Mouse (Mus musculus) urinary bladder, adult 2 months (tissue): Measurements from ENCODE around the gene Fars2. TPM values are rescaled to one million over a fixed set of nuclear protein-coding genes. Genes with fewer than 3 reads are reported as not detected.
"Not testable (repeated sequence)": the region's sequence is repeated elsewhere in the genome, so short reads cannot be mapped to it uniquely, and the experiment has no call there.

ENCODE experiments used
- DNase-seq: peaks from one replicate; pipeline ENCODE4 v3.0.0; 2022; ENCODE audit warnings: low spot score
- polyA plus RNA-seq: library from polyadenylated mRNA; depleted of rRNA; stranded (reverse); fragments of >200 nt; gene quantifications from 2 replicates; pipeline ENCODE4 v1.2.3, GENCODE M21; 2012

Fars2 gene
- polyA plus RNA-seq, 1 experiment: 34.8 TPM

DNA sequence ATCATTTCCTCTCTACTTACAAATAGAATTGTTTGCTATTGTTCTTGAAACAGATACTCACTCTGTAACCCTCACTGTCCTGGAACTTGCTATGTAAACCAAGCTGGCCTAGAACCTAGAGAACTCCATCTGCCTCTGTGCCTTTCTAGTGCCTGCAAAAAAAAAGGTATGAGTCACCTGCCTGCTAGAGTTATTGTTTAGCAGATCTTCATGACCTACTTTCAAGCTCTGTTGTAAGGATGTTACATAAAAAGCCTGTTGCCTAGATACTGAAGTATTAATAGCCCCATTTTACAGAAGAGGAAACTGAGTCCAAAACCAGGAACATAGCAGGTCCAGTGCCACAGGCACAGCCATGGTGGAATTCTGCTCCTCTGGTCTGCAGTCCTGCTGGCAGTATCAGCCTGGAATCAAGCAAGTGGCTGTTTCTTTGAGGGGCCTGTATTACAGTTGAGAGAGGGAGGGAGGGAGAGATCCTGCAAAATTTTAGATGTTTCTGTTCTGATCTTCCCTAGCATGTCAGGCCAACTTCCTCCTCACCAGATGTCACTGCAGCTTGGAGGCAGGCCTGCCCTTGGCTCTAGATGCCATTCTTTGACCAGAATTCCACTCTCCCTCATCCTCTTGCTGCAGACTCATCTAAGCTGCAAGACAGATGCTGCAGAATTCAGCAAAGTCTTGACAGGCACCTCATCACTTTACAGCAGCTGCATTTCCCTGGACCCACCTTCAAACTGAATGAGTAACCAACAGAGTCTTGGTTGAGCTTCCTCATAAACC lies 250.7 kb downstream of the Fars2 start:
- no peak for DNase-seq

- no peak for DNase-seq
Measured at GRCm38 (mm10) chr13:36368799-36369198, 251.6 kb downstream of the Fars2 start.

DNA sequence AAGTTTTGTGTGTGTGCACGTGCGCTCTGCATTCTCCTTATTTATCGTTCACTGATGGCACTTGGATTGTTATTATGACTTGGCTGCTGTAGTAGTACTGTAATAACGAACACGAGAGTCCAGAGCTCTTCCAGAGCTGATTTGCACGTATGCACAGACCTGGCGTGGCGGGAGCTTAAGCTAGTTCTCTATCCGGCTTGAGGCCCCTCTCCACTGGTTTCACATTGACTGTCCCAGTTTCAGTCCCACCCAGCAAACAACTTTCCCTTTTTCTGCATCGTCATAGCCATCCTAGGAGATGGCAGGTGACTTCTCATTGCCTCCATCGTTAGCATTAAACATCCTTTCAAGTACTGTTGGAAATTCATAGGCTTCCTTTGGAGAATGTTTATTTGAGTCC lies 252.2 kb downstream of the Fars2 start:
- DNase-seq: no peak

DNA sequence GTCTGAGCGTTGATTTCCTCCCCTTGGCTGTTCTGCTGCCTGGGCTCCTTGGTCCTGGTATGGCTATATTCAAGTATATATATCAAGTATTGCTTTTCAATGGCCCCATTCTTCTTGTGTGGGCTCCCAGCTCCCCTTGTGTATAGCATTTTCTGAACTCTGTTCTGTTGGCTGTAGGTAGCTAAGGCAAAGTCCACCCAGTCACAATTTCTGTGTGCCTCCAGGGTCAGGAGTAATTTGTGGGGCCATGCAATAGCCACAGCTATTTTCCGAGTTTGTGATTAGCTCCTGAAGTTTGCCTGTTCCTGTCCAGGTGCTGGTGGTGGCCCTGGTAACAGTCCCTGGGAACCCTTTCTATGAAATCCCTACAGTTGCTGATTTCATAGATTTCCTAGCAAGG lies 266.0 kb downstream of the Fars2 start:
- no peak for DNase-seq

DNA sequence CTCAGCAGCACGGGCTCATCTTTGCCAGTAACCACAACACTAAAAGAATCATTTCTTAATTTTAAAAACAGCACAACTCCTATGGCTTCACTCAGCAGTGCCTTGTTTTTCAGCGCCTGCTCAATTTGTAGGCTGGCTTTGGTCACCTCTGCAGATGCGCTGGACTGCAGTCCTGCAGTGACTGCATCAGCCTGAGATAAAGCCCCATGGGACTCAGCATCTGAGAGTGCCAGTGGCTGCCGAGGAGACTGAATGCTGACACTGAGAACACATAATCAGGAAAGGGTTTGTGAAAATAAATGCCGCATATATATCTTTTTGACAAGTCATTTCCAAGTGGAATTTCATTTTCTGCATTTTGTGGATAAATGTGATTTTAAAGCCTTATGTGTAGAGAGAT lies 268.9 kb downstream of the Fars2 start:
- no peak for DNase-seq

DNA sequence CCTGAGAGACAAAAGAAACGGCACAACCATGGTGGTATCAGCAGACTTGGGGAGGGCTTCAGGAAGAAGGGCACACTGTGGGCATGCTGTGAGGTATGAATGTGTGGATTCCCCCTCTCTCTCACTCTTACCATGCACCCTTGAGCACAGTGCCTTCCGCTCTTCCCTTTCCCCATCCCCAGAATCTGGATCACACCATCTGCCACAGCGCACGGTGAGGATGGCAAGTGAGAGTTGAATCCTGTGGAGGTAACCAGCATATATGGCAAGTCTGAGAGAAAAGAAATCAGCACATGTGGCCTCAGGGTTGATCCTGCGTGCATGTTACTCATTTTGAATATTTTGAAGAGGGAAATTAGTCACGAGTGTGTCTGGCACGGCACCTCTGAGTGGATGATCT lies 274.7 kb downstream of the Fars2 start:
- DNase-seq: no peak

GRCm38 (mm10) chr13:36392666-36393065 lies 275.5 kb downstream of the Fars2 start:
- DNase-seq: no peak

- no peak for DNase-seq
Measured at GRCm38 (mm10) chr13:36401011-36401410, 283.8 kb downstream of the Fars2 start.

DNA sequence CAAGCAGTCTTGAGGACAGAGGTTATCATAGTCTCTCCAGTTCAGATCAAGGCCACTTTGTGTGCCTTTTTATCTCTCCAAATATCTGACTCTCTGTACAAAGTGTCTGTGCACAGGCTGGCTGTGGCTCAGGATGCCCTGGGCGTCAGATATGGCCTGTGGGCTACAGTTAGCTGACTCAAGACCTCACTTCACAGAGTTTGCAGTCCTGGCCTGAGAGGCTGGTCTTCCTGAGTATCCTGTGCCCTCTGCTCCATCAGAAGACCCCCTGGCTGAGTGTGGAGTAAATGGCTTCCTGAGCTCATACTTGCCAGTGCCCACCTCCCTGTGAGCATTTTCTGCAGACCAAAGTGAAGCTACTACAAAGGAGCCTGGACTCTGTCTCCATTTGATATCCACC lies 296.1 kb downstream of the Fars2 start:
- no peak for DNase-seq

- no peak for DNase-seq
Measured at GRCm38 (mm10) chr13:36415176-36415575, 298.0 kb downstream of the Fars2 start.

DNA sequence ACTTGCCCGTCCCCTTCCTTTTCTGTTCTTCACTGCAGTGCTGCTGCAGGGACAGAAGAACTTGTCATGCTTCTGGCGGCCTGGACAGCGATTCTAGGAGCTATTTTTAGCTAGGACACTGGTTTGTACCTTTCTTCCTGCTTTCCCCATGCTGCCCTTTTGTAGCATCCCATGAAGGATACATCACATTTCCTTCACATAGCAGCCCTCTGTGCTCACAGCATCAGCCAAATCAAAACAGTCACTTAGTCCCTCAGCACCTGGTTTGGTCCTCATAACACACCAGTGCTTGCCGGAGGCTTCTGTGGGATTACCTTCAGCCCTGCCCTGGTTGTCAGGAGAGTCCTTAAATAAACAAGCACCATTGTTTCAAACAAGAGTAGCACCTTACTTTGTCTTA lies 299.3 kb downstream of the Fars2 start:
- DNase-seq: no peak

GRCm38 (mm10) chr13:36419357-36419756 lies 302.1 kb downstream of the Fars2 start:
- DNase-seq: no peak

GRCm38 (mm10) chr13:36422446-36422845 lies 305.2 kb downstream of the Fars2 start:
- DNase-seq: no peak

DNA sequence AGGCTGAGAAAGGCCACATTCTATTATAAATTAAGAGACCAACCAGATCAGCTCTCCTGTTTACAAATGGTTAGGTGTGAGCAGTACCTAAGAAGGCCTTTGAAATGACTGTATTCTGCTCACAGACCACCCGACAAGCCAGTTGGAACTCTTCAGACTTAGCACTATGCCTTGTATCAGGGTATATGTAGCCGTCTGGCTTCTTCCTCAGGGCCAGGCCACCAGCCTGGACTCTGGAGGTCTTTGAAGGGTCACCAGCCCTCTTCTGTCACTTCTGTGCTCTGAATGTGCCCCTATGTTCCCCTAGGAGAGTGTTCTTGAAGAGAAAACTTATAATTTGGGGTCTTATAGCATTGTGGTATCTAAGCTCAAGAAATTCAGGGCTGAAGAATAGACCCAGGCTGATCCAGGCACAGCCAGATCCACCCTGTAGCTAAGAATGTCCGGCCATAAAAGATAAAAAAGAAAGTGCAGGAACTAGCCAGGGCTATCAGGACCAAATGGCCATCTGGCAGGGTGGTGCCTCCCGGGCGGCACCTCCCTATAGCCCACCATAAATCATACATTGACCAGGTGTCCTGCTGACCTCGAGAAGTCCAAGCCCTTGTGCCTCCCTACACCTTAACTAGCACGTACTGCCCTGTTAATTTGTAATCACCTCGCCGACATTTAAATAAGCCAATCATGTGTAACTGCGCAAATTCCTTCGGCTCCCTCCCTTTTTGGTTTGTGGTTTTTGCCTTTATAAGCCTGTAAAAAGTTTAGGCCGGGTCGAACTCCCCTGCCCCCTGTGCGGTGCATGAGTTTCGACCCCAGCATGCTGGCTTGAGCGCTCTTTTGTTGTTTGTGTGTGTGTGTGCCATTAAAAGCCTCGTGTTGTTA lies 308.9 kb downstream of the Fars2 start:
- not testable (repeated sequence) for DNase-seq

- no peak for DNase-seq
Measured at GRCm38 (mm10) chr13:36429500-36430189, 312.4 kb downstream of the Fars2 start.

- DNase-seq: no peak
Measured at GRCm38 (mm10) chr13:36430420-36431114, 313.4 kb downstream of the Fars2 start.

GRCm38 (mm10) chr13:36431974-36432518 lies 314.8 kb downstream of the Fars2 start:
- DNase-seq: no peak

- no peak for DNase-seq
Measured at GRCm38 (mm10) chr13:36444748-36445423, 327.7 kb downstream of the Fars2 start.

DNA sequence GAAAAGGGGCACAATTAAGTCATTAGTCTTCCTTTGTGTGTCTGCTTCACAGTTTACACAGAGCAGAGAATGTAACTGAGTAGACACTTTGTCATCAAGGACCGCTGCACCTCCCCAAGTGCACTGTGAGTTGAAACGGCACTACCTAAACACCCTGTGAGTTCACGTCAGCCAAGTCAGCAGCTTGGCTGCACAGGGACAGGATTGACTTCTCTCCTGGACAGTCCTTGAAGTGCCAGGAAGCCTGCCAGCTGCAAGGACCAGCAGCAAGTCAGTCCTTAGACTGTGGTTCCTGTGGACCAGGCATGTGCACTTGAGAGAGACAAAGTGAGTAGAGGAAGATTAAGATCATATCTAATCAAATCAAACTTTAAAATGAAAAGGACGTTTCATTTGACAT lies 330.7 kb downstream of the Fars2 start:
- DNase-seq: no peak

- no peak for DNase-seq
Measured at GRCm38 (mm10) chr13:36448565-36448964, 331.4 kb downstream of the Fars2 start.

DNA sequence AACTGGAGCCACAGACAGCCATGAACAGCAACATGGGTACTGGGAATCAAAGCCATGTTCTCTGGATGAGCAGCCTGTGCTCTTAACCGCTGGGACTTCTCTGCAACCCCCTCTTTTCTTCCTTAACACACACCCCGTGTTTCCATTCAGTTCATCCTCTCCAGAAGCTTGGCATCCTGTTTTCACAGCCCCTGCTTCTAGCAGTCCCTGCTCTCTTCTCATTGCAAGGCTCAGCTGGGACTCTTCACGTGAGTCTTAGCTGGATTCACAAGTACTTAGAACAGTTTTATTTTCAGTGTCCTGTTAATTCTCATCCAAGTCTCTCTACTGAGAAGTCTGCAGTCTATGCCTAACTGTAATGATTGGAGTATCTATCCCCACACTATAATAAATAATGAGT lies 334.2 kb downstream of the Fars2 start:
- DNase-seq: no peak
